In genomic region chr5:53273699-53274430, GRCm38 (mm10) we compare ENCODE assay signal across 12 mouse cellular contexts. TPM values are rescaled to one million over a fixed set of nuclear protein-coding genes. Genes with fewer than 3 reads are reported as not detected.
DNase-seq lines count a peak whose midpoint lies in the region; ATAC-seq and TF ChIP-seq lines count a peak whose summit lies in the region.
"Had no signal": no experiment of that assay in that cellular context is flagged by ENCODE, and none has a peak within 500 bp of the region (broad histone marks: within the 10 kb centered on the region; RNA-seq: fewer than 3 reads in every experiment).

No protein-coding gene starts in this region.

- 91% methylated on average over 5 of the region's 5 CpGs for WGBS in forebrain, embryonic 10.5 days
- 88% methylated on average over 5 of the region's 5 CpGs for WGBS in forebrain, embryonic 14.5 days
- 83% methylated on average over 5 of the region's 5 CpGs for WGBS in hindbrain, postnatal 0 days
- WGBS in hindbrain, embryonic 11.5 days: 94% methylated on average over 5 of the region's 5 CpGs

- no peak overlapping the region for H3K4me3 ChIP-seq in forebrain, embryonic 10.5 days
- H3K4me3 ChIP-seq in forebrain, embryonic 14.5 days (ENCODE audit: low read depth, low read length): no peak overlapping the region
- no peak overlapping the region for H3K4me3 ChIP-seq in hindbrain, postnatal 0 days (ENCODE audit: low read length)
- H3K4me3 ChIP-seq in hindbrain, embryonic 11.5 days (ENCODE audit: low read depth, low read length): no peak overlapping the region
- H3K4me3 ChIP-seq: left cerebral cortex, adult 2 months; liver, embryonic 12.5 days had no signal

- peaks cover 11% of the 10 kb centered on the region for H3K27me3 ChIP-seq in forebrain, embryonic 10.5 days (ENCODE audit: poor library complexity, severe bottlenecking)
- H3K27me3 ChIP-seq in forebrain, embryonic 14.5 days (replicated peaks; ENCODE audit: control insufficient read depth, insufficient read depth, low read length): no peaks in the 10 kb centered on the region
- H3K27me3 ChIP-seq in hindbrain, postnatal 0 days (ENCODE audit: insufficient read depth, low read length): no peaks in the 10 kb centered on the region
- no peaks in the 10 kb centered on the region for H3K27me3 ChIP-seq in hindbrain, embryonic 11.5 days (ENCODE audit: control insufficient read depth, insufficient read depth, low read length)
- H3K27me3 ChIP-seq: liver, embryonic 12.5 days had no signal

- H3K4me2 ChIP-seq in forebrain, embryonic 14.5 days (ENCODE audit: low read length): no peak overlapping the region
- no peak overlapping the region for H3K4me2 ChIP-seq in hindbrain, postnatal 0 days (ENCODE audit: low read depth, low read length)
- no peak overlapping the region for H3K4me2 ChIP-seq in hindbrain, embryonic 11.5 days (replicated peaks; ENCODE audit: low read depth, low read length)
- H3K4me2 ChIP-seq: liver, embryonic 12.5 days had no signal

- 0 out of 2 replicates have a peak overlapping the region, but pooled peaks have one; percentile 20 for H3K27ac ChIP-seq in forebrain, embryonic 10.5 days
- no peak overlapping the region for H3K27ac ChIP-seq in forebrain, embryonic 14.5 days (ENCODE audit: low read depth, low read length)
- H3K27ac ChIP-seq in hindbrain, postnatal 0 days: no peak overlapping the region
- no peak overlapping the region for H3K27ac ChIP-seq in hindbrain, embryonic 11.5 days (ENCODE audit: low read depth, low read length)
- H3K27ac ChIP-seq: liver, embryonic 12.5 days had no signal

- no peak for ATAC-seq in forebrain, embryonic 14.5 days
- ATAC-seq in hindbrain, postnatal 0 days: 0 out of 2 replicates have a peak, but pooled peaks have one; percentile 30
- no peak for ATAC-seq in hindbrain, embryonic 11.5 days (ENCODE audit: low FRiP score)
- ATAC-seq: liver, embryonic 12.5 days had no signal

- H3K36me3 ChIP-seq in forebrain, embryonic 10.5 days (replicated peaks): peaks cover 19% of the 10 kb centered on the region
- H3K36me3 ChIP-seq in forebrain, embryonic 14.5 days (ENCODE audit: control insufficient read depth, insufficient read depth, low read length): no peaks in the 10 kb centered on the region
- no peaks in the 10 kb centered on the region for H3K36me3 ChIP-seq in hindbrain, postnatal 0 days (ENCODE audit: insufficient read depth, low read length)
- no peaks in the 10 kb centered on the region for H3K36me3 ChIP-seq in hindbrain, embryonic 11.5 days (ENCODE audit: control insufficient read depth, insufficient read depth, low read length)

- peaks cover 49% of the 10 kb centered on the region for H3K4me1 ChIP-seq in forebrain, embryonic 10.5 days
- peaks cover 42% of the 10 kb centered on the region for H3K4me1 ChIP-seq in forebrain, embryonic 14.5 days (ENCODE audit: control insufficient read depth, insufficient read depth, low read length)
- H3K4me1 ChIP-seq in hindbrain, postnatal 0 days (ENCODE audit: insufficient read depth, low read length): peaks cover 6% of the 10 kb centered on the region; the same call in 1 of the 2 replicates
- H3K4me1 ChIP-seq in hindbrain, embryonic 11.5 days (replicated peaks; ENCODE audit: control insufficient read depth, insufficient read depth, low read length): no peaks in the 10 kb centered on the region

- H3K9me3 ChIP-seq in forebrain, embryonic 10.5 days: peaks cover 4% of the 10 kb centered on the region; the same call in 1 of the 2 replicates
- no peaks in the 10 kb centered on the region for H3K9me3 ChIP-seq in forebrain, embryonic 14.5 days (replicated peaks; ENCODE audit: control insufficient read depth, low read length)
- no peaks in the 10 kb centered on the region for H3K9me3 ChIP-seq in hindbrain, postnatal 0 days (ENCODE audit: low read length)
- H3K9me3 ChIP-seq in hindbrain, embryonic 11.5 days (ENCODE audit: control insufficient read depth, low read length): no peaks in the 10 kb centered on the region
- H3K9me3 ChIP-seq: liver, embryonic 12.5 days had no signal

- TF ChIP-seq CTCF in hindbrain, postnatal 0 days (IDR thresholded peaks at IDR 0.05; ENCODE audit: low read depth): no peak

- DNase-seq in forebrain, embryonic 10.5 days (ENCODE audit: extremely low spot score, low spot score): no peak
- DNase-seq in forebrain, embryonic 14.5 days (ENCODE audit: low spot score): no peak
- no peak for DNase-seq in hindbrain, postnatal 0 days (ENCODE audit: low spot score)
- no peak for DNase-seq in hindbrain, embryonic 11.5 days (ENCODE audit: low spot score)
- DNase-seq in spleen, postnatal 4 days (ENCODE audit: low spot score in 2 of 2): peak; percentile 27 to 66
- DNase-seq in spleen, adult 18-20 months: no peak
- peak; percentile 75 for DNase-seq in skeletal muscle tissue, adult 2 months (ENCODE audit: low read depth, low spot score)
- no peak for DNase-seq in testis, postnatal 10 days (ENCODE audit: low spot score)
- DNase-seq: cerebellum, adult 11 months had no signal

- H3K9ac ChIP-seq in forebrain, embryonic 14.5 days (ENCODE audit: low read length): no peak overlapping the region; the same call in 1 of the 2 replicates
- H3K9ac ChIP-seq in hindbrain, postnatal 0 days (replicated peaks; ENCODE audit: low read length): no peak overlapping the region
- H3K9ac ChIP-seq in hindbrain, embryonic 11.5 days (ENCODE audit: low read depth, low read length): no peak overlapping the region
- H3K9ac ChIP-seq: forebrain, postnatal 0 days; liver, embryonic 12.5 days had no signal

RNA-seq across cellular contexts. Expression of gene Smim20, which starts 7.0 kb away (rescaled TPM):
- polyA plus RNA-seq in forebrain, embryonic 10.5 days (2016; fragmentation: Nextera tagmentation; extraction: Ambion mirVana): 68.0 and 72.6 TPM in 2 replicates
- polyA plus RNA-seq in forebrain, embryonic 14.5 days (2014; fragmentation: Nextera tagmentation; extraction: Ambion mirVana): 68.1 and 95.4 TPM in 2 replicates
- total RNA-seq in hindbrain, postnatal 0 days (2014; rRNA removed): 42.8 and 57.1 TPM in 2 replicates
- 88.3 and 94.8 TPM in 2 replicates for polyA plus RNA-seq in hindbrain, postnatal 0 days (2015; fragmentation: Nextera tagmentation; extraction: Ambion mirVana)
- 66.3 and 69.2 TPM in 2 replicates for polyA plus RNA-seq in hindbrain, embryonic 11.5 days (2014; fragmentation: Nextera tagmentation; extraction: Ambion mirVana)

Comparison
In these comparisons a context has a peak if more than half of its experiments do, and no peak if none do; other contexts are left out.
1. DNase-seq: peak in spleen, postnatal 4 days (2 of 2) and skeletal muscle tissue, adult 2 months (single experiment); none in forebrain, embryonic 10.5 days (single experiment), forebrain, embryonic 14.5 days (single experiment), hindbrain, postnatal 0 days (single experiment), hindbrain, embryonic 11.5 days (single experiment), spleen, adult 18-20 months (0 of 2) and testis, postnatal 10 days (single experiment).